Mouse (Mus musculus) induced T-regulatory cell, adult 2 months (primary cell): Measurements from ENCODE around the gene Cldn22.
"Not testable (repeated sequence)": the region's sequence is repeated elsewhere in the genome, so short reads cannot be mapped to it uniquely, and the experiment has no call there.

ENCODE experiments used
- DNase-seq: peaks from one replicate; pipeline ENCODE4 v3.0.0-alpha.2; 2012; ENCODE audit warnings: low read depth

Cldn22 gene

DNA sequence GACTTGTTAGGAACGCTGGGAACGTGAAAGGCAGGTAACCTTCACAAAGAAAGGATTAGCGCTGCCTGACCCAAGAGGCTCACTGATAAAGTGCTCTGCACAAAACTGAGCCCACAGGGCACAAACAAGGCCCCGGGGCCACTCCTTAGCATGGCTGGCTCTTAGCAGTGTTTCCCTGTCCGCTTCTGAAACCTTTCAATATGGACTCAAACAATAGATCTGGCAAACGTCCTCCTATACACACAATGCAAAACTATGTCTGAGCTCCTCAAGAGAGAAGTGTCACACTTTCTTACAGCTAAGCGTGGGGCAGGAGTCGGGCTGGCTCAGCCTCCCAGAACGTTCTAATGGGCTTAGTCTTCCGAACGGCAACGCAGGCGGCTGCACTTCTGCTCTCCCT, at the start of gene Cldn22:
TSS of gene Cldn22 (plus strand) at position 301 of the 400 bp plus-strand sequence.
- no peak for DNase-seq

DNA sequence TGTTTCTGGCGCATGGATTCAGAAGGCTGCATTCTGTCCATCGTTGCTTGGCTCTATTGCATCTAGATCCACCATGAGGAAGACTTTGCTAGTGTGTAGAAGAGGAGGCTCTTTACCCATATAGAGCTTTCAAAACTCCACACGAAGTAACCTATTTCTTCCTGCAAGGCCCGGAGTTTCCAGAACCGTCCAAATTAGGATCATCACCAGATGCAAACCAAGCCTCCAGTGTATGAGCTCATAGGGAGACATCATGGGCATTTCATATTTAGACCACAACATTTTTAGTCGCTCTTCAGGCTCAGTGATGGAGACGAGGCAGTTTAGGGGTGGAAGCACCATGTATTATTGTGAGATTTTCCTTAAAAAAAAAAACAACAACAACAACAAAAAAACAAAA, 46.9 kb upstream of the Cldn22 start:
- DNase-seq: no peak

DNA sequence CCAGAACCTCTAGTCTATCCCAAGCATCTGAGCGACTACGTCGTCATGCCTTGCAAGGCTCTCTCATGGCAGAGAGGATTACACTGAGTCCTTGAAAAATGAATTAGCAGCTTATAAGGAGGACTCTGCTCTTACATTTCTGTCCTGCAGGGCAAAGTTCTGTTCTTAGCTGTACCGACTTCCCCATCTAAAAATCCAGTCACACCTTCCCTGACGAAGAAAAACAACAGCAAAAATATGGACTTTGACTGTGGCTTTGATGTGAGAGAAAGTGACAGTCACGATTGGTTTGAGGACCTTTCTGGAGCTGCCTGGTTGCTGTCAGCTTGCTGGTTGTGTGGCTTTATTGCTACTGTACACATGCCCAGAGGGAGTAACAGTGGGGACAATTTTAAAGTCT, 44.7 kb upstream of the Cldn22 start:
- no peak for DNase-seq

DNA sequence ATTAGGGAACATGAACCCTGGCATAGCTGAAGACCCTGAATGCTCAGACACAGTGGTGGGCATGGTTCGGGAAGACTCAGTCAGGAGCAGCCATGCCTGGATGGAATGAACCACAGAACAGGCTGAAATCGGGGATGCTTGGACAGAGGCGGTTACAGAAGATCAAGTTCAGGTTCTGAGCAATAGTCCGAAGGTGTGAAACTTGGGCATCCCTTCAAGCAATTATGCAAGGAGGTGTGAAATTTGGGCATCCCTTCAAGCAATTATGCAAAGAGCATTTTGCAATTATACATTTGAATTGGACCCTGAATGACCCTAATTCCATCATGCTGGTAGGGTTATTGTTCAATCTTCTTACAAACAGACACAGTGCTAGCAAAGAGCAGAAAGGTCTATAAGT, 42.4 kb upstream of the Cldn22 start:
- no peak for DNase-seq

DNA sequence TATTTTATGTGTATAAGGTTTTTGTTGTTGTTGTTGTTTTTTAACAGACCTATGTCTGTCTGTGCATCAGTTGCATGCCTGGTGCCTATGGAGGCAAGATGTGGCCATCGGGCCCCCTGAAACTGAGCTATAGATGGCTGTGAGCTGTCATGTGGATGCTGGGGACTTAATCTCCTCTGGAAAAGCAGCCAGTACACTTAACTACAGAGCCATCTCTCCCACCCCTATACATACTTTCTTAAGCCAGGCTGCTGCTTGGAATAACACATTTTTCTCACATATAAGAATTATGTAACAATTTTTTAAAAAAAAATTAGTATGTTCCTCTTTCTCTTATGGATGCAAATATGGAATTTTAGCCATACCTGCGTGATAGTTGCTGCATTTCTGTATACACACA, 40.7 kb upstream of the Cldn22 start:
- DNase-seq: no peak

DNA sequence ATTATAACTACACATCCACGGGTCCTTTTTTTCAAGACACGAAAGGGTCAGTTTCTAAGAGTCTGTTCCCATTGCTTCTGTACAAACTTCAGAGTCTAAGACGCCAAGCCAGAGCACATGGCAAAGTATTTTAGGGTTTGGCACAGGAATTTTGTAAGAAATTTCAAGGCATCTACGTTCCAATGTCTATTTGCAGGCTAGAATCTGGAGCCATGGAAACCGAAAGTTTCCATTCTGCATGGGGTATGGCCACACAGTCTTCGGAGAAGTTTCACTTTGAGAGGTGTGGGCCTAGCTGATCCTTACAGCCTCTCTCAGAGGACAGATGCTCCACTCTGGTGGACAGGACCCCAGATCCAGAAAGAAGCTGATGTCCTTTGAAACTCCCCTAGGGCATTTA, 40.3 kb upstream of the Cldn22 start:
- DNase-seq: no peak

DNA sequence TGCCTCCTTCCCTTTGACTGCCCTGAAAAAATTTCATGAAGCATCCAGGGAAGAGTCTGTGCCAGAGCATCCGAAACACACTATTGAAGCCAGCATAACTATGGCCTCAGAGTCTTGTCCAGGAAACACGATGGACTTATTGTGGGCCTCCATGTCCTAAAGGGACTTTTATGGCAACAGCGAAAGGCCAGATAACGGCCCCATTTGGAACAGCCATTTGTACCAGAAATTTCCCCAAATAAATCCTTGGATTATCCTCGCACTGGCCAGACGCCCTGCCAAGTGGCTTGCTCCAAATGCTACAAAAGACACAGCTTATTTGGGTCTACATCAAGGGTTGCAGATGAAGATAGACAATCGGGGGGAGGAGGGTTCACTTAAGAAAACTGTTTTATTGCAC, 39.8 kb upstream of the Cldn22 start:
- no peak for DNase-seq

DNA sequence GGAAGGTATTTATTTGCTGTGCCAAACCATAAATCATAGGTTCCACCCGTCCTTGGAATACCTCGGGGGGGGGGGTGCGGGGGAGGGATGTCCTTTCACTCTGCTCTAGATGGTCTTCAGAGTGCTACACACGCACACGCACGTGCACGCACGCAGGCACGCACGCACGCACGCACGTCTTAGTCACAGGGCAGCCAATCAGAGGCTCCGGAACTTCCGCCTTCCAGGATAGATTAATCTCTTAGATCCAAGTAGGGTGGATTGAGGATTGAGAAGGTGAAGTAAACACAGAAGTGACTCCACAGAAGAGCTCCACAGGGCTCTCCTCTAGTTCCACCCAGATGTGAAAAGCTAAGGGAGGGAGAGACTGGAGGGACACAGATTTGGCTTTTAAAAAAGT, 38.0 kb upstream of the Cldn22 start:
- no peak for DNase-seq

DNA sequence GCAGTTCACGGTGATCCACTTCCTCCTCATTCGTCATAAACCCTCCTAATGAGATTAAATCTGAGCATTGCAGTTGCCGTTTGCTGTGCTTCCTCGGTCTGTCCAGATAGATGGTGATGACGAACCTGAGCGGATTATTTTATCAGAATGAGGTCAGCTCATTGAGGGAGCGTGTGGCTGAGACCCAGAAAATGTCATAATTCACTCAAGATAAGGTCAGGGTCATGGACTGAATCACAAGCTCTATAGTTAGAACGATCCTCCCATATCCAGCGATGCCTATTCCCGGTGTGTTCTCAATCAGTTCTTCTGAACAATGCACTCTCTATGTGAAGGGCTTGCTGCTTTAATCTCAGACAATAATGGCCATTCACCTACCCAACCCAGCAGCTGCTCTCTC, 36.6 kb upstream of the Cldn22 start:
- DNase-seq: no peak

DNA sequence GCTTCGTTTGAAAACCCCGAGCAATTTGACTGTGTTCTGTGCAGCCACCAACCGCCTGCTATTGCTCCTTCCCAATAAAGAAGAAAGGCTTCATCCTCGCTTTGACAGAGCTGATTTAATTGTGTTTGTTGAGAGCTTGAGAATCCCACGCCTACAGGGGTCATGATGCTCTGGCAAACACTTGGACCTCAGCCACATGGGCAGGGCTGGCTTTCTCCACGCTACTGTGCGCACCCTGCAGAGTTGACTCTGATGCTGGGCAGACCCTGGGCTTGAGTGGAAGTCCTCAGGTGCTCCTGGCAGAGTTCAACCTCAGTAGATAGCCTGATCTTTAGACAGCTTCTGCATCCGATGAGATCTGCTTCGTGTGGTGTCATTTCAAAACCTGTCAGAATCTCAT, 32.3 kb upstream of the Cldn22 start:
- no peak for DNase-seq

DNA sequence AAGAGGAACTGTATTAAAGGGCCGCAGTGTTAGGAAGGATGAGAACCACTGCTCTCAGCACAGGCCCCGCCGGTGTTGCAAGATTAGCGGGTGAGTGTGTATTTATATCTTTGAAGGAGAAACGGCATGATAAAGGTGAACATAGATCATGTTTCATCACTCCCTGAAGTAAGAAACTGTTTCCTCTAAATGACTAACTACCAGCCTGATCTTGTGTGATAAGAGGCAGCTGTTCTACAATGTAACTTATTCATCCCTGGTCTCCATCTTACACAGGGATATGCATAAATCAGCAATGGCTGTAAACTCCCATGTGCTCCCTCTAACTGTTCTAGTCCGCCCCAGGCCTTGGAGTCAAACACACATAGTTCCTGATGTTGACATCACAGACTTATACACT, 24.8 kb upstream of the Cldn22 start:
- no peak for DNase-seq

DNA sequence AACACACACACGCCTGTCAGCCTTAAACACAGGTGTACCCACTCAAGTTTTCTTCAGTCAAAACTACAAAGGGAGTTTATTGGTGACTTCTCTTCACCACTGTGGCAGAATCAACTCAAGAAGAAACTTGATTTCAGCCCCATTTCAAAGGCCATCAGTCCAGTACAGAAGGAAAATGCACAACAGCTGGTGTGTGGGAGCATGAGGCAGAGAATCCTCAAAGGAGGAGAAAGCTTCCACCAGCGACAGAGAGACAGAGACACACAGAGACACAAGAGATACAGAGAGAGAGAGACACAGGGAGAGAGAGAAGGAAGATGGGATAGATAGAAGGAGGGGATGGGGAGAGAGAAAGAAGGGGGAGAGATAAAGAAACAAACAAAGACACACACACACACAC, 21.9 kb upstream of the Cldn22 start:
- DNase-seq: no peak

DNA sequence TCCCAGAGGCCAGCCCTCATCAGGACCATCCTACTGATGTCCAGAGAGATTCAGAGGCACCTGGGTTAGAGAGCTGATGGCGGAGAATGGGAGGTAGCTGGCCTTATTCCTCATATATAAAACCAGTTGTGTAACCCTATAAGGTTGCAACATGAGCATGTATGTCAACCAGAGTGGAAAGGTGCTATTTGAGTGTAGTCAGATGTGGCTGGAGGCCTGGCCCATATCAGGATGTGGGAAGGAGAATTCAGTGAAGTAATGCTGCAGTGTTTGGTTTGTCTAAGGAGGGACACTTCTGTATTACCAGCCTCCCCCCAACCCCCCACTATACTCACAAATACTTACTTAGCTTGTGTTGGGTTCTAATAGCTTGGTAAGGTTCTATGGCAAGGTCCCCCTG, 20.0 kb upstream of the Cldn22 start:
- no peak for DNase-seq

DNA sequence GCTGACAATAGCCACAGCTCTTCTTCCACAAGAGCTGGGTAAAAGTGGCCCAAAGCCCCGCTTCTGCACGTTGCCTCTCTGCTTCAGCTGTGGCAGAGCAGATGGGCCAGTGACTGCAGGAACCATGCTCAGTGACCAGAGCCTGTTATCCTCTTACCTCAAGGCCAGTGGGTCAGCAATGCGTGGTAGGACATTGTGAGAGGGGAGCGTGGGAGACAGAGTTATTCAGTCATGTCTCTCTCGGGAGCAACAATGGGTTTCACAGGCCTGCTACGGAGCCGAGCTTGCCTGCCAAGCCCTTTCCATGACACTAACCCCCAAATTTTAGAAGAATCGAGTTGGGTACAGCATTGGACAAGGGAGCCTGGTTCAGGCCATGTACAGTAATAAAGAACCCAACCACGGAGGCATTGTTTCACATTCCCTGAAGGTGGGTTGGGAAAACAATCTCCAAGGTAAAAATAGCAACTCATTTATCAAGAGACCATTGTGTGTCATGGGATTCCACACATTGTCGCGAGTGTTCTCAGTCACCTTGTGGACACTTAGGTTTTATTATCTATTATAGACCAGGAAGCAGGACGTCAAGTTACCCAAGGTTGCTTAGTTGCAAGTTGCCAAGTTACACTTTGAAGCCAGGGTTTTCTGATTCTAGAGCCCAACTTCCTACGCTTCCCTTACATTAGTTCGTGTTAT, 14.2 kb upstream of the Cldn22 start:
- DNase-seq: no peak

DNA sequence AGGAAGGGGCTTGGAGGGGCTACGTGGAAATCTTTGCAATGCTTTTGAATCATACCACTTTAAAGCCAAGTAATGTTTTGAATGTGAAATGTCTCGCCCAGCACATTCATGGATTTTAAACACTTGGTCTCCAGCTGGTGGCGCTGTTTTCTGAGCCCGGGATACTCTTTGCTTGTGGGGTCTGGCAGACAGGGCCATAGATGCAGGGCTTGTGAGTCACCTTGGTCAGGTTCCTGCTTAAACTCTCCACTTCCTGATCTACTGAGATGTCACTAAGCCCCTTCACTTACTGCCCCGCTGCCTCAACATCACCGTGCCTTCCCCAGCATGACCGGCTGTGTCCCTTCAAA, 13.6 kb upstream of the Cldn22 start:
- no peak for DNase-seq

DNA sequence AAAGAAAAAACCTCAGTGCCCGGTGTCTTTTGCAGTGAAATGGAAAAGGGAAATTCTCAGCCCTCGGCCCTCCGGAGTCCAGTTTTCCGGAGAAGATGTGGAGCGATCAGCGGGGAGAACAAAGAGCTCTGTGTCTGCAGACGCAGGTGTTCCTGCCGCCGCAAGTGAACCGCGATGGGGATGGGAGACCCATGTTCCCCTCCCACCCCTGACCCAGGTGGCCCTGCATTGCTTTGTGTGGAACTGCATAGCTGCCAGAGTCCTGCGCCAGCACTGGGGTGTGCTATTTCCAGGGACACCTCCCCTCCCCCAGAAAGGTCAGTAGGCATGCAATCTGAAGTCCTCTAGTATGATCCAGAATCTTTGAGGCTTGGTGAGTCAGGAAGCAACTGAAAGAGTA, 13.1 kb upstream of the Cldn22 start:
- no peak for DNase-seq

DNA sequence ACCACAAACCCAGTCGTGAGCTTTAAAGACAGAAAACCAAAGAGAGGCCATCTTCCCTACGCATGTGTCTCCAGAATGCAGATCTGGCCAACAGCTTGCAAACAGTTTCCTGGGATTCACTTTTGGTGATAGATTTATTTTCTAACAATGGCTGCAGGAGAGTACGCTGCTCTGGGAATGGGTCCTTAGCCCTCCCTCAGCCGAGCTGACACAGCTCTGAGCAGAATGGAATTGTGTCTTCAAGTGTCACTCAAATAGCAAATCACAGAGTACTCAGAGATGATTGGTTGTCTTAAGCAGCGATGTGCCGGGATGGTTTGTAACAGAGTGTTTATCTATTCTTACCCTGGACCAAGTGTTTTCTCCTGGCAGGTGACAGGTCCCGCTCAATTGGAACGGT, 5.2 kb upstream of the Cldn22 start:
- DNase-seq: no peak

DNA sequence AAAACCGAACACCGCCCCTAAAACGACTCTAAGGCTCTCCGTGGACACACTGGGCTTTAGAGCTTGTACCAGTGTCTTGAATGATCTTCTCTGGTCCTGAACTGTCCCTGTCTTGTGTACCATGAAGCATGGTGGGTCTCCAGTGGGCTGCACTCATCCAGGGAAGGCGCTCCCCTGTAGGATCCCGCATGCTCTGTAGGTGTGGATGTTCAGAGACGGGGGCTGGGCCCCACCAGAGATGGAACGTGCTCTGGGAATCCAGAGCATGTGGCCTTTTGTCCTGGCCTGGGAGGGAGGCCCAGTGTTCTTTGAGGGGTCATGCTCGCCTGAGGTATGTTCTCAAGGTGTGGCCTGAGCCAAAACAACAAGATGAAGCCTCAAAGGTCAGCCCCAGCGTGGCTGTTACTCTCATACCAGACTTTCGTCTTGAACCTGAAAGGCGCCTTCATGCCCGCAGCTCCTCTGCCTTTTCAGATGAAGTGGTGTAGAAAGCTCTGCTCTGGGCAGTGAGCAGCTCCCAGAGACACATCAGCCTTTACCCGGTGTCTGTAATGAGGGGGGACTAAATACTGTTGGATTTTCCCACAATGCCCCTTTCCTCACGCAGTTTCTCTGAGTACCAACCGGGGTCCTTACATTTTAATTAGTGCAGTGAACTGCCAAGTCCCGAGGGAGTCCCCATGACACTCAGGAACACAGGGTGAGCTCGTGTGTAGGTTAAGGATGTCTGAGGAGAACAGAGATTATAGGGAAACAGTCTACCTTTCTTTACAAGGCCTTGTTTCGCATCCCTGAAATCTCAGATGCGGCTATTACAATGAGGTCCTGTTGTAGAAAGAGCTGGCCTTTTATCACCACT, 3.1 kb upstream of the Cldn22 start:
- no peak for DNase-seq

DNA sequence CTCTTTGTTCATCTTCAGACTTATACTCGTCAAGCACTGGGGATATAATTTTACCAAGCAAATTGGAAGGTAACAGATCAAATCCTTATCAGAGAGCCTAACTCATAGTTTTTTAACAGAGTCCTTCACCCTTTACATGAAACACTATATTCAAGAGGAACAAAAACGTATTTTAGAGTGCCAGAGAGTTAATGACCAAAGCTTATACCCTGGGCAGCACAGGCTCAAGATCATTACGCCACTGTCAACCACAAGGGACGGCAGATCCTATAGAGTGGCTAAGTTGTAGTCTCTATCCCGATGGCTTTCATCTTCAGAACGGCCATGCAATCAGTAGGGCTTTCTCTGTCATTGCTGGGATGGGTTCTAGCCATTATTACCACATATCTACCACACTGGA, 2.4 kb upstream of the Cldn22 start, which contains the start of gene Cldn24:
TSS of gene Cldn24 (plus strand) at position 301 of the 400 bp plus-strand sequence.
- no peak for DNase-seq

DNA sequence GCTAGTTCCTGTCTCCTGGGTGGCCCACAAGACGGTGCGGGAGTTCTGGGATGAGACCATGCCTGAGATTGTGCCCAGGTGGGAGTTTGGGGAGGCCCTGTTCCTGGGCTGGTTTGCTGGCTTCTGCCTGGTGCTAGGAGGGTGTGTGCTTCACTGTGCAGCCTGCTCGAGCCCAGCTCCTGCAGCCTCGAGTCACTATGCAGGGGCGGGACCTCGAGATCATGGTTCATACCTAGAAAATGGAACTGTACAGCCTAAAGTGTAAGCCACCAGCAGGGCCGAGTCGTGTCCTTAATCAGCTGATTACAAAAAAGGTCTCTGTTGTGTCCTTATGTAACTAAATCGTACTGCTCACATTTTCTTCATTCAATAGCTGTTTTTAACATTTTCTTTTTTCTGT, 1.7 kb upstream of the Cldn22 start:
- DNase-seq: not testable (repeated sequence)

DNA sequence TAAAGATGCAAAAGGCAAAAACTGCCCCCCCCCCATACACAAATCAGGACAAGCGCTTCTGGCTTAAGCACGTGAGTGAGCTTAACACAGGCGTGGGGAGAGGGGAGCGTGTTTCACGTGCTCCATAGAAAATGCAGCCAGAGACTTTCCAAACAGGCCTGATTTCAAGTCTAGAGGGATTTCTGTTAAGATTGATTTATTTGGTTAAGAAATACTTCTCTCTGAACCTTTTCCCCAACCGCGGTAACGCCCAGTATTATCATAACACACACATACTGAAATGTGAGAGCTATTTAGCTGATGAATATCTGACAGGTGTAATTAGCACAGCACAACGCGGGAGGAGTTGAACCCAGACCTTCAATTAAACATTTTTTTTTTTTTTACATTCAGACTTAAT, 505 bp upstream of the Cldn22 start:
- DNase-seq: no peak

DNA sequence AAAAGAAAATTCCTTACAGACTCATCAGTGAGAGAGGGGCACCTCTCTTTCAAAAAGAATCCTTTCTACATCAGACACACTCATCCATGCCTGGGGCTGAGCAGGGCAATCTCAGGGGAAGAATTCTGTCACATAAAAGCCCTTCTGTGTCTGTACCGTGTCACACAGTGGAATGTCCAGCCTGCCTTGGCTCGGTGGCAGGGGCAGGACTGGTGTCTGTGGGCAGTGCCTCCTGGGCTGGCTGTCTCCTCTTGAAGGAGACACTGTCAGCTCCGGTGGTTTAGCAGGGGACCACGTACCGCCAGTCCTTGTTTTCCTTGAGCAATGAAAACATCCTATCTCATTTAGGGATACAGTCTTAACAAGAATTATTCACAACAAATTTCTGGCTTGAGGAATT, 1.3 kb downstream of the Cldn22 start:
- no peak for DNase-seq

DNA sequence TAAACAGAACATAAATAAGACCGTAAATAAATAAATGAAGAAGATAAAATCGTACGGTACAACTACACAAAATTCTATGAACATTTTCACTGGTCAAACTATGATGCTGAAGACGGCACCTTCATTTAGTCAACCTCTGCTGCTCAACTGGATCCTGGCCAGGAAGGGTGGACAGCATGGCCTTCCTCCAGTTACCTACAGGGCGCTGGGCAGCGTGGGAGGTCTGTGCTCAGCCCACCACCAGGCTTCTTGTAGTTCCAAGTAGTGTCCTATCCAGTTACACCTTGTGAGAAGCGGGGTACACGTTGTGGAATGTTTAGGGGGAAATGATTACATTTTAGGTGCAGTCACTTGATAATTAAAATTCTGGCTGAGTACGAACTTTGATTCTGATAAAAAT, 2.6 kb downstream of the Cldn22 start:
- DNase-seq: no peak

DNA sequence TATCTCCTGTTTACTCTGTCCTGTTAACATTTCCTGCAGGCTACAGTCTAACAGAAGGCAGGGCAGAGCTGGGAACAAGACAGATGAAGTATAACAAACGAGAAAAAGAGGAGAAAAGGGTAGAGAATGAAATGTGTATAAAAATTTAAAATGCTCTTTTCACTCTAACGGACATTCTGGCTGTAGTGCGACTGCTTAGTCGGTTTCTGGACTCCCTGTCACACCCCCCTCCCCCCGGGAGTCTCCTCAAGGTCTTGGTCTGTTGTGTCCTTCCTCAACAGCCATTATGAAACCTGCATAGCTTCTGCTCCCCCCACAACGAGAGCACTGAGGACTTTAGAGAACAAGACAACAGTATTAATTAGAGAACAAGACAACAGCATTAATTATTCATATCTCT, 8.3 kb downstream of the Cldn22 start:
- no peak for DNase-seq
